Mouse (Mus musculus) intestine, postnatal 0 days (tissue): Measurements from ENCODE around the gene Fam174a. TPM values are rescaled to one million over a fixed set of nuclear protein-coding genes. Genes with fewer than 3 reads are reported as not detected.

Source experiments
- ATAC-seq: fragments of 200-750 bp; cut with Nextera tagmentation; 2 replicates; pipeline ENCODE4 v1.8.0; 2017; ENCODE audit warnings: mild to moderate bottlenecking, moderate TSS enrichment, moderate library complexity
- H3K27ac ChIP-seq: fragments of 300-500 bp; sonication (generic); 2 replicates; pipeline ENCODE4 v1.5.1; 2014; ENCODE audit warnings: mild to moderate bottlenecking, low read depth, low read length, moderate library complexity
- H3K27me3 ChIP-seq: fragments of 300-500 bp; sonication (generic); replicated peaks from 2 replicates; pipeline ENCODE4 v1.6.1; 2014; ENCODE audit warnings: low read length, mixed read lengths; ENCODE audit not compliant: control insufficient read depth, insufficient read depth
- H3K36me3 ChIP-seq: fragments of 300-500 bp; sonication (generic); 2 replicates; pipeline ENCODE4 v1.6.1; 2014; ENCODE audit warnings: mild to moderate bottlenecking, moderate library complexity; ENCODE audit not compliant: control insufficient read depth, insufficient read depth
- H3K4me1 ChIP-seq: fragments of 300-500 bp; sonication (generic); replicated peaks from 2 replicates; pipeline ENCODE4 v1.6.1; 2014; ENCODE audit warnings: antibody characterized with exemption, low read length, mixed read lengths; ENCODE audit not compliant: control insufficient read depth, insufficient read depth
- H3K4me2 ChIP-seq: fragments of 300-500 bp; sonication (generic); replicated peaks from 2 replicates; pipeline ENCODE4 v1.6.1; 2014; ENCODE audit warnings: low read depth, mild to moderate bottlenecking, moderate library complexity
- H3K4me3 ChIP-seq: fragments of 300-500 bp; sonication (generic); 2 replicates; pipeline ENCODE4 v1.5.1; 2014; ENCODE audit warnings: low read depth, low read length
- H3K9ac ChIP-seq: fragments of 300-500 bp; sonication (generic); 2 replicates; pipeline ENCODE4 v1.6.1; 2014; ENCODE audit warnings: mild to moderate bottlenecking, low read depth, low read length
- H3K9me3 ChIP-seq: fragments of 300-500 bp; sonication (generic); 2 replicates; pipeline ENCODE4 v1.6.1; 2016; ENCODE audit warnings: mixed run types; ENCODE audit not compliant: control insufficient read depth
- CTCF ChIP-seq: sonication (generic); IDR thresholded peaks from 2 replicates; pipeline ENCODE4 v1.5.1; 2016; ENCODE audit warnings: low read depth, mild to moderate bottlenecking, control low read depth, antibody characterized with exemption, moderate library complexity
- WGBS: fragments of 180-500 bp; shearing (Covaris S2); extraction: QIAGEN DNeasy Blood & Tissue Kit; methylation state at CpG from one replicate; pipeline ENCODE4 v1.1.7; 2014; 5-methylcytosine and 5-hydroxymethylcytosine counted together
- polyA plus RNA-seq: library from polyadenylated mRNA; unstranded; fragments of >200 nt; fragmentation: Nextera tagmentation; extraction: Ambion mirVana; gene quantifications from 2 replicates; pipeline ENCODE4 v1.2.1, GENCODE M21; 2015

Fam174a gene
- 24.9 and 26.1 TPM in 2 replicates for polyA plus RNA-seq

GRCm38 (mm10) chr1:95313393-95314228 is at the start of gene Fam174a:
TSS of gene Fam174a (plus strand) at chr1:95313623.
- peak within 1 kb of the TSS; percentile 93 for H3K4me3 ChIP-seq
- H3K9me3 ChIP-seq: no peaks in the 10 kb centered on the region
- peak within 1 kb of the TSS; percentile 93 for H3K9ac ChIP-seq
- TF ChIP-seq CTCF: peak; percentile 40
- H3K4me1 ChIP-seq: peaks cover 3% of the 10 kb centered on the region; the same call in 1 of the 2 replicates
- peak; percentile 99 for ATAC-seq
- no peaks in the 10 kb centered on the region for H3K27me3 ChIP-seq
- WGBS: under 1% methylated on average over 77 of the region's 79 CpGs
- H3K27ac ChIP-seq: peak within 1 kb of the TSS; percentile 88
- H3K4me2 ChIP-seq: peak within 1 kb of the TSS; percentile 96
- no peaks in the 10 kb centered on the region for H3K36me3 ChIP-seq

GRCm38 (mm10) chr1:95263843-95264242 is 49.6 kb upstream of the Fam174a start:
- ATAC-seq: no peak
- Histone ChIP-seq H3K9me3 (no peaks in the 10 kb centered on the region), H3K27ac (no peak overlapping the region), H3K4me2 (no peak overlapping the region), H3K9ac (no peak overlapping the region), H3K27me3 (no peaks in the 10 kb centered on the region), H3K4me1 (no peaks in the 10 kb centered on the region), H3K4me3 (no peak overlapping the region), H3K36me3 (no peaks in the 10 kb centered on the region)
- WGBS: 75% methylated on average over 2 of the region's 2 CpGs
- TF ChIP-seq CTCF: no peak

DNA sequence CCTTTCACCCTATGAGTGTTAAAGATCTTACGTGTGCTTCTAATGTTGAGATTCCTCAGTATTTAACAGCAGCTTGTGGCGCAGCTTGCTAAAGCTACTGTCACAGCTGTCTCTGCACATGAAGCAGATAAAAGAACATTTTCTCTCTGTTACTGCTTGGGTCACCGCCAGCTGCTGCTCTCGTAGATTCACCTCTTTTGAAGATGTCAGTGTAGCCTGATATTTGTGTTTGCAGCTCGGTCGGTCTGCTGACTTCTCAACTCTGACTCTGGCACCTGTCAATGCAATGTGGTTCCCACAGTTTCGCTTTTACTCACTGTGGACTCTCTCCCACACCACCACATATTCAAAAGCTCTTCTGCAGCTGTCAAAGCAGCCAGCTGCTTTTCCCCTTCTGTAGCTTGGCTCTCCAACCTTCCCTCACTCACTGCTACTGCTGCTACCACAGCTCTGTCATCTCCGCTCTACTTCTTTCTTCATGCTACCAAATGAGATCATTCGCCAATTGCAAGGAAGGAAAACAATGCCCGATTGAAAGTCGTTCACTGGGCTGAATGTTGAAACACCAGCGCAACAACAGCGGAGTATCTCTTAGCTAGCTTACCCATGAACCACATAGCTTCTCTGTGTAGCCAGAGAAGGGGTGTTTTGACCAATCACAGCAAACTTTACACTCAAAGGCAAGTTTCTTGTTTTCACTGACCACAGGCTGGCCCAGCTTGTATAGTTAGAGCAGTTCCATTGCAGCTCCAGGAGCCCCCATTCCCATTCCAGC is 45.3 kb upstream of the Fam174a start:
- no peak overlapping the region for H3K27ac ChIP-seq
- no peak for TF ChIP-seq CTCF
- no peak overlapping the region for H3K4me3 ChIP-seq
- H3K4me2 ChIP-seq: no peak overlapping the region
- no peaks in the 10 kb centered on the region for H3K36me3 ChIP-seq
- ATAC-seq: no peak
- H3K9me3 ChIP-seq: no peaks in the 10 kb centered on the region
- no peaks in the 10 kb centered on the region for H3K4me1 ChIP-seq
- H3K27me3 ChIP-seq: no peaks in the 10 kb centered on the region
- 67% methylated on average over 13 of the region's 13 CpGs for WGBS
- no peak overlapping the region for H3K9ac ChIP-seq

DNA sequence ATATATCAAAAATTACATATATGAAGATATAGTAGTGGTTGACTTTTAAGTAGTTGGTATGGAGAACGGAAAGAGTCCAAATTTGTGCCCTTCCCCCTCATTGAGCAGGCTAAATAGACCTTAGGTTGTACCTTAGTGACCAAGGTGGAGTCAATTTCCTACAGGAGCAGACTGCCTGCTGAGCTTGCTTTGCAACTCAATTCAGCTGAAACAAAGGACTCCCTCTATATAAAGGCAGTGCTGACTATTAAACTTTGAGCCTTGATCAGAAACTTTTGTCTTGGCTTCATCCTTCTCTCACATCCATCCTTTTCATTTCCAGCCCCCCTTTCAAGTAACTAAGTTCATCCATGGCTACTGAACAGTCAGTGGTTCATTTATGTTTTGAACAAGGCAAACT is 40.1 kb upstream of the Fam174a start:
- H3K4me2 ChIP-seq: no peak overlapping the region
- no peaks in the 10 kb centered on the region for H3K36me3 ChIP-seq
- TF ChIP-seq CTCF: no peak
- H3K4me1 ChIP-seq: no peaks in the 10 kb centered on the region
- H3K4me3 ChIP-seq: no peak overlapping the region
- no peaks in the 10 kb centered on the region for H3K27me3 ChIP-seq
- no peak overlapping the region for H3K27ac ChIP-seq
- H3K9me3 ChIP-seq: no peaks in the 10 kb centered on the region
- 44% methylated on average over 1 of the region's 1 CpGs for WGBS
- no peak overlapping the region for H3K9ac ChIP-seq
- no peak for ATAC-seq

GRCm38 (mm10) chr1:95308324-95308723 is 5.1 kb upstream of the Fam174a start:
- Histone ChIP-seq H3K36me3 (no peaks in the 10 kb centered on the region), H3K9me3 (no peaks in the 10 kb centered on the region), H3K4me2 (no peak overlapping the region), H3K4me3 (no peak overlapping the region), H3K27ac (no peak overlapping the region), H3K4me1 (no peaks in the 10 kb centered on the region), H3K9ac (no peak overlapping the region), H3K27me3 (no peaks in the 10 kb centered on the region)
- no peak for ATAC-seq
- no peak for TF ChIP-seq CTCF
- WGBS: 78% methylated on average over 5 of the region's 5 CpGs

DNA sequence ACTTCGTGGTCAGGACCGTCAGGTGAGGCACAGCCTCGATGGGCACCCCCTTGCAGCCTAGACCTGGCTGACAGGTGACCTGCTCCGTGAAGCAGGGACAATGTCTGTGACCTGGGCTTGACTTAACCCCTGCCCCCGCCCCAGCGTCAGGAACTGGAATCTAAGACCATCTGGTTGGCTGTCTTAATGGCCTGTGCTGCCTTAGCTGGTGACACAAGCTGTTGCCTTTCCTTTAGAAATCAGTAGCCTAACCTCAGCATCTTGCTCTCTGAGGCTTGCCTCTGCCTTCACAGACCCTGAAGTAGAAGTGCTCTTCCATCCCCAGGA is 769 bp downstream of the Fam174a start:
- no peaks in the 10 kb centered on the region for H3K36me3 ChIP-seq
- TF ChIP-seq CTCF: no peak
- no peaks in the 10 kb centered on the region for H3K27me3 ChIP-seq
- no peak for ATAC-seq
- under 1% methylated on average over 6 of the region's 6 CpGs for WGBS
- H3K4me2 ChIP-seq: peak overlapping the region; percentile 96
- H3K4me1 ChIP-seq: peaks cover 3% of the 10 kb centered on the region; the same call in 1 of the 2 replicates
- H3K9me3 ChIP-seq: no peaks in the 10 kb centered on the region
- peak overlapping the region; percentile 93 for H3K9ac ChIP-seq
- peak overlapping the region; percentile 93 for H3K4me3 ChIP-seq
- peak overlapping the region; percentile 88 for H3K27ac ChIP-seq
